Mouse (Mus musculus): Measurements from ENCODE around the gene Hcn3. TPM values are rescaled to one million over a fixed set of nuclear protein-coding genes. Genes with fewer than 3 reads are reported as not detected.

Gene Hcn3
- polyA plus RNA-seq (2012; rRNA removed), result 0.44 and 0.49 TPM in 2 replicates

DNA sequence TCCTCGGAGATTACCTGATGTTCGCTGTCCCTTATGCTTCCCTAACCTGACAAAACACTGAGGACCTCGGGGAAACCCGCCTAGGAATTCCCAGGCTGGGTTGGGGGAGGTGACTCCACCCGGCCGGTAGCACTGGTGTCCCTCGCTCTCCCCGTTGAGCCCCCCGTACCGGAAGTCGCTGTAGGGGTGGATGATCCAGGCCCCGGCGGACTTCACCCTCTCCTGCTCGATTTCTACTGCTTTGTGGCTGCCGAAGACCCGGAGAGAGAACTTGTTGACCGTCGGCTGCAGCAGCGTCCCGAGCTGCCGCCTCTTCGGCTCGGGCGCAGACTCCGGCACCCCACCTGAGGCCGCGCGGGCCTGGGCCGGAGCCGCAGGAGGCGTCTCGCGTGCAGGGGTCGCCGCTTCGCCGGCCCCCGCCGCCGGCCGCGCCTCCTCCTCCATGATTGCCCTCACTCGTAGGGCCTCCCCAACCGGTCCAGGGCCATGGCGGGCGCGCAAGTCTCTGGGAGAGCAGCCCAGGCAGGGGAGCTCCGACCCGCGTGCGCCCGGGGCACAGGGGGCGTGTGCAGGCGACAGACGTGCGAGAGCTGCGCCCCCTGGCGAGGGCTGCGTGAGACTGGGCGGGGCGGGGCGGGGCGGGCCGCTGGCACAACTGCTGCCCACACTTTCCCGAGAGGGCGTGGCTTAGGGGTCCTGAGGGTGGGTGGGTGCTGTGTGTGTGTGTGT lies at the start of gene Hcn3:
Gene Hcn3, minus strand, starts transcription at position 581 of the 729 bp plus-strand sequence.
- DNase-seq (ENCODE audit: low spot score), result no peak

DNA sequence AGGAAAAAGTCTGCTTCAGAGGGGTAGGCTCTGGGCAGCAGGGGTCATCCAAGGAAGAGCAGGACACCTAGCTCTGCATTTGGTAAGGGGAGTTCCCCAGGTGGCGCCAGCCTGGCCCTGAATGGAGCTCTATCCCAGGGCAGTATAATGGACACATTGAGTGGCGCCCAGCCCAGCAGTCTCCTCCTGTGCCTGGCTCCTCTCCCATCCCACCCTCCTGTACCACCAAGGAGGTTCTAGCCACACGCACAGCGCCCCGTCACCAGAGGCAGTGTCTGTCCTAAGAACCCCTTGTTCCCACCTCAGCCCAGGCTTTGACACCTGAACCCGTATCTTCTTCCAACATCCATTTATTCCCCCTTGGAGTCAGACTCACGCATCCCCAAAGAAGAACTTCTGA lies 49.7 kb upstream of the Hcn3 start:
- no peak for DNase-seq (ENCODE audit: low spot score)

DNA sequence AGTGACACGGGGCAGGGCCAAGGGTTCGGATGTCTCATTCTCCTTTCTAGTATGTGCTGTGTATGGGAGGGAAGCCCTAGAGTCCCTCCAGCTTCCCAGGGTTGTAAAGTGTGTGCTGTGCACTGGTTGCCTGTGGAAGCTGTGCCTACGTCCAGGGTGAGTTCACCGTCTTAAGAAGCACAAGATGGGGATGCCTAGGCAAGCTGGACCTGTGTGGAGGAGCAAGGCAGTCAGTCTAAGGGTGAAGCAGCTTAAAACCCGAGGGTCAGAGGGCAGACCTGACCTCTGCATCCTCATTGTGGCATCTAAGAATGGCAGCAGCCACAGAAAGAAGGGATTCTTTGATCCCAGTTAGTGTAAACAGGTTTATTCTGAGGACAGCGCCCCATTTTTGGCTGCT lies 48.7 kb upstream of the Hcn3 start:
- DNase-seq (ENCODE audit: low spot score), result no peak

DNA sequence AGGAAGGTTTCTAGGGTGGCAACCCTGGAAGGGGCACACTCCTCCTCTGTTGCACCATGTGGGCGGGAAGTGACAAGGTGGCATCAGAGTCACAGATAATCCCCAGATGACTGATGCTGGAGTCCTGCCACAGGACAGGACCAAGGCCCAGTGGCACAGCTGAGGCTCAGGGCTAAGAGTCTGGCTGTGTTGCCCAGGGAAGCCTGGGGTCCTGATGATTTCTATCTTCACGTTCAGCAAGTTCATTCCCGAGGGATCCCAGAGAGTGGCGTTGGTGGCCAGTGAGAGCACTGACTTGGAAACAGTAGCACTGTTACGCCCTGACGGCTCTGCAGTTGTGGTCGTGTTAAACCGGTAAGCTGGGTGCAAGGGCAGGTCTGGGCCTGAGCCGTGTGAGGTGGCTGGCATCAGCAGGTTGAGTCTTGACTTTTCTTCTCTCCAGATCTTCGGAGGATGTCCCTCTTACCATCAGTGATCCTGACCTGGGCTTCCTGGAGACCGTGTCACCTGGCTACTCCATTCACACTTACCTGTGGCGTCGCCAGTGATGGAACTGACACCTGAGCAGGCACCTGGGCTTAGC lies 48.2 kb upstream of the Hcn3 start:
- DNase-seq (ENCODE audit: low spot score), result no peak

DNA sequence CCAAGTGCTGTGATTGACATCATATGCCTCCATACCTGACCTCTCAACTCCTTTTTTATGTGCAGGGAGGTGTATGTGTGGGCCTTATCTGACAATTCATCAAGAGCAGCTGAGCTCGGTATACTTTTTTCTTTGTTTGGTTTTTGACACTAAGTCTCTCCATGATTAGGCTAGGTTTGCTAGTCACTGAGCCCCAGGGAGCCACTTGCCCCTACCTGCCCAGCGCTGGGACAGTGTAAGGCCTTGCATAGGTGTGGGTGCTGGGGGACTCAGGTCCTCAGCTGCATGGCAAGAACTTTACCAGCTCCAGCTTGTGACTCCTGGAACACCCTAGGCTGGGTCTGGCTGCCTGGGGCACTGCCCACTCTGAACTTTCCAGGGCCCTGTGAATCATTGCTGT lies 46.7 kb upstream of the Hcn3 start:
- no peak for DNase-seq (ENCODE audit: low spot score)

DNA sequence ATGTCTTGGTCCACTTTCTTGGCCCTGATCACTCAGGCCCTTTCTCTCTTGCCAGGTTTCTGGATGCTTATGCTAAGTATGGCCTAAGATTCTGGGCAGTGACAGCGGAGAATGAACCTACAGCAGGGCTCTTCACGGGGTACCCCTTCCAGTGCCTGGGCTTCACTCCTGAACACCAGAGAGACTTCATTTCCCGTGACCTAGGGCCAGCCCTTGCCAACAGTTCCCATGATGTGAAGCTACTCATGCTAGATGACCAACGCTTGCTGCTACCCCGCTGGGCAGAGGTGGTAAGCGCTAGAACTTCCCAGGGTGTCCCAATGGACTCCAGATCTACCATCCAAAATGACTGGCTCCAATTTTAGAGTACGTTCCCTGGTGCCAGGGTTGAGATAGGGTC lies 46.1 kb upstream of the Hcn3 start:
- DNase-seq (ENCODE audit: low spot score), result no peak

DNA sequence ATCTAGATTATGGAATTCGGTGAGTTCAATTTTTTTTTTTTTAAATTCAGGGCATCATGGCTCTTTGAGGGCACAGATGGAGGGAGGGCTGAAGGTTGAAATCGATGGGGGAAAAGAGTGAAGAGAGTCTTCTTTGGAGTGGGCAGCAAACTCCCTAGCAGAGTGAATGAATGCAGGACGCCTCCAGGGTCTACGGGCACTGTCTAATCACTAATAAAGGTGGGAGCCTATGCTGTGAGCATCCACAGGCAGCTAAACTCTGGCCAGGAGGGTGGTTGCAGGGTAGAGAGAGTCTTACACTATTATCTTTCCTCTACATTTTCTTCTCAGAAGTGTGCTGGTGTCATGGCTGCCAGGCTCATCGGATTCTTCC lies 43.1 kb upstream of the Hcn3 start:
- DNase-seq (ENCODE audit: low spot score), result no peak

DNA sequence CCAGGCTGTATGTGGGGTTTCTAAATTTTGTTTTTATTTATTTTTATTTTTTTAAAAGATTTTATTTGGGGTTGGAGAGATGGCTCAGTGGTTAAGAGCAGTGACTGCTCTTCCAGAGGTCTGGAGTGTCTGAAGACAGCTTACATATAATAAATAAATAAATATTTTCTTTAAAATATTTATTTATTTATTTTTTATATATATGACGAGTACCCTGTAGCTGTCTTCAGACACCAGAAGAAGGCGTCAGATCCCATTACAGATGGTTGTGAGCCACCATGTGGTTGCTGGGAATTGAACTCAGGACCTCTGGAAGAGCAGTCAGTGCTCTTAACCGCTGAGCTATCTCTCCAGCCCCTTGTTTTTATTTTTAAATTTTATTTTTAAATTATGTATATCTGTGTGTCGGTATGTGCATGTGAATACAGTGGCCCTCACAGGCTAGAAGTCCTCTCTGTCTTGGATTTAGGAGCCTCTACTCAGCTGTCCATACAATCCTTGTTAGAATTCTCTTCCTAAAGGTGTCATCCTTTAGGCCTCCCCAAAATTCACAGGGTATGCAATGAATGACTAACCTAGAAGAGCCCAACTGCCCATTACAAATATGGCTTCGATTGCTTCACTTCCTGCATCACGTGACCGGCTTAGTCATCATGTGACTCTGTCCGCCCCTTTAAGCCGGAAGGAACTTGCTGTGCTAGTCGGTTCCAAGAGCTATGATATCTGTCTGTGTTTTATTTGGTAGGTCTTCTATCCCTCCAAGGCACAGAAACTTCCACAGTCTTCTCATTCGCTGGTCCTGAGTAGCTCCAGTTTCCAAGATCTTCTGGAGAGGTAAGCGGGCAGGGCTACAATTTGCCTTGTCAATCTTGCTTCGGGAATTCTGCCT lies 42.5 kb upstream of the Hcn3 start, which contains the start of gene Gba:
Gene Gba, plus strand, starts transcription at position 676 of the 889 bp plus-strand sequence.
- no peak for DNase-seq (ENCODE audit: low spot score)

DNA sequence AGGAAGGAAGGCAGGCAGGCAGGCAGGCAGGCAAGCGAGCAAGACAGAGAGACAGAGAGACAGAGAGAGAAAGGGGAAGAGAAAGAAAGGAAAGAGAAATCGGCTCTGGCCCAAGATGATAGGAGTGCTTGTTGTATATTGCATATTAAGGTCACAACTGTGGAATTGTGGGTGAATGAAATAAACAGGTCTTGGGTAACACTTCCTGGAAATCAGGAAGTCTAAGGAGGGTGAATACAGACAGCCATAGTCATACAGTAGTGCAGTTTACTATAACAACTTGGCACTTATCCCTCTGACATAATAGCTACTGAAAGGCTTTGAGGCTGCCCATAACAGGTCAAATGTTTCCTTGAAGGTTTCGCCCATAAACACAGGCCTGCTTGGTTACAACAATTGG lies 39.8 kb upstream of the Hcn3 start:
- no peak for DNase-seq (ENCODE audit: low spot score)

DNA sequence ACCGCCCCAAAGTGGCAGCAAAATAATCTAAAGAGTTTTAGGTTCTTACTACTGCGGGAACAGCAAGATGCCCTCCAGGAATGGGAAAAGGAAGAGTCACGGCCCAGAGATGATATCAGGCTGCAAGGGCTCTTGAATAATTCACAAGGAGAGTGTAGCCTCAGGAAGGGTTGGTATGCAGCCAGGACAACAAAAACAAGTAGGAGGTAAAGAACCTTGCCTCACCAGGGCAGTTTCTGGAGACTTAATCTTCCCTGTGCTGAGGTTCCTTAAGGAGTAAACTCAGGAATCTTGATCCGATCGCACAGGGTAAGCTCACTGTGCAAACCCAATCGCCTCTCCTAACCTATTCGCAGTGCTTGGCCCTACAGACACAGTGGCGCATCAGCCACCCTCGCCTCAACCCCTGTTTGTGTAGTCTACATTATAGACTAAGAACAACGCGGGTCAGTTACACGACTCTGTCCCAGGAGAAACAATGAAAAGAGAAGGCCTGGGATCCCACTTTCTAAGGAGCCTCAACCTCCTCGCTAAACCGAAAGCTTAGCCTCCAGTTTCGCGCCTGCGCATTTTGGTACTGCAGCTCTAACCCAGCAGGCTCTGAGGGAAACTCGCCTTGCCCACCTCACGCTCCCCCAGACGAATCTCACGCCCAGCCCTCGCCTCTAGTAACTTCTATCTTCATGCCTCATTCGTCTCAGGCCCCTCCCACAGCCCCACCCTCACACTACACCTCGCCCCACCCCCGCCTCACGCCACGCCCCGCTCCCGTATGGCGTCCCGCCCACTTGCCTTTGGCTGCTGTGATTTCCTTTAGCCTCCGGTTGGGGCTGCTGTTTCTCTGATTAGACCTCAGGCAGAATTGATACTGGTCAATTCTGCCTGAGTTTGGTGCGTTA lies 36.2 kb upstream of the Hcn3 start:
- DNase-seq (ENCODE audit: low spot score), result peak; percentile 61

DNA sequence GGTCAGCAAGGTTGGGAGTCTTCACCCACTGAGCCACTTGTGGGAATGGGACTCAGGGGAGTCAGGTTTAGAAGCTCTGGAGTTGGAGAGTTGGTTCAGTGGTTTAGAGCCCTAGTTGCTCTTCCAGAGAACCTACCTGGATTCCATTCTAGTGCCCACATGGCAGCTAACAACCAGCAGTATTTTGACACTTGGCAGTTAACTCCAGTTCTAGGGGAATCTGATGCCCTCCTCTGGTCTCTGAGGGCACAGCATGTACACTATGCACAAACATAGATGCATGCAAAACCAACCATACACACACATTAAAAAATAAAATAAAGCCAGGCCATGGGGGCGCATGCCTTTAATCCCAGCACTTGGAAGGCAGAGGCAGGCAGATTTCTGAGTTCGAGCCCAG lies 33.9 kb upstream of the Hcn3 start:
- peak; percentile 13 for DNase-seq (ENCODE audit: low spot score)

DNA sequence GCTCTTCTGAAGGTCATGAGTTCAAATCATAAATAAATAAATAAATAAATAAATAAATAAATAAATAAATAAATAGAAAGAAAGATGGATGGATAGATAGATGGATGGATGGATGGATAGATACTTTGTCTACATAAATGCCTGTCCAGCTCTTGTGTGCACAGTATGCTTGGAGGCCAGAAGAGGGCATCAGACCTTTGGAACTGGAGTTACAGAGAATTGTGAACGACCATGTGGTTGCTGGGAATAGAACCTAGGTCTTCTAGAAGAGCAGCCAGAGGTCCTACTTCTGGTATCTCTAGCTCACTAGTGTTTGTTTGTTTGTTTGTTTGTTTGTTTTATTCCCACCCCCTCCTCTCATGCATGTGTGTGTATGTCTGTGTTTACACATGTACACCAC lies 33.4 kb upstream of the Hcn3 start:
- no peak for DNase-seq (ENCODE audit: low spot score)

DNA sequence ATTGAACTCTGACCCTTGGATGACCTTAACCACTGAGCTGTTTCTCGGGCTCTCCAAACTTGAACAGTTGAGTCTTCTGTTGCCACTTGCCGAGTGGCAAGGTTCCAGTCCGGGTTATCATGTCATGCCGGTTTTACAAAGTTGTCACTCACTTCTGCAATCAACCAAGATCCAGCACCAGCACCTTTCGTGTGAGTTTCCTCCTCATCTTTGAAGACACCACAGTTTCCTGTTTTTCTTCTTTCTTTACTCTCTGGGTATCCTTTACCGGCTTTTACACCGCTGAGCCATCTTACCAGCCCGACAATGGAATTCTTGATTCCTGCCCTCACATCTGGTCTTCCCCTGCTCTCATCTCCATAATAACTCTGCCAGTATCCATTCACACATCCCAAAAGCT lies 30.4 kb upstream of the Hcn3 start:
- peak; percentile 10 for DNase-seq (ENCODE audit: low spot score)

DNA sequence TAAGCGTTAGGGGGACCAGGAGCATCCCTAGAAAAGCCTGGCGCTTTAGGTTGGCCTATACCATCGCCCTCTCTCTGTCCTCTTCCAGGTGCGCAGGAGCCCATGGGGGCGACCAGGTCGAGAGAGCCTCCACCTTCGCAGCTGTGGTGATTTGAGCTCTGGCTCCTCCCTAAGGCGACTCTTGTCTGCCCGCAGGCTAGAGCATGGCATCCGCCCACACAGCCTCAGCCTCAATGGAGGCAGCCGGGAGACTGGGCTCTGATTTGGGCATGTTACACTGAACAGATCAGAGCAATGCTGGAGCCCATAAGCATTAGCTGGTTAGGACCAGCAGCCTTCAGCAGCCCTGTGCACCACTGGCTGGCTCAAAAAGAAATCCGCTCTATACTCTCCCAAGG lies 28.5 kb upstream of the Hcn3 start:
- DNase-seq (ENCODE audit: low spot score), result peak; percentile 19

DNA sequence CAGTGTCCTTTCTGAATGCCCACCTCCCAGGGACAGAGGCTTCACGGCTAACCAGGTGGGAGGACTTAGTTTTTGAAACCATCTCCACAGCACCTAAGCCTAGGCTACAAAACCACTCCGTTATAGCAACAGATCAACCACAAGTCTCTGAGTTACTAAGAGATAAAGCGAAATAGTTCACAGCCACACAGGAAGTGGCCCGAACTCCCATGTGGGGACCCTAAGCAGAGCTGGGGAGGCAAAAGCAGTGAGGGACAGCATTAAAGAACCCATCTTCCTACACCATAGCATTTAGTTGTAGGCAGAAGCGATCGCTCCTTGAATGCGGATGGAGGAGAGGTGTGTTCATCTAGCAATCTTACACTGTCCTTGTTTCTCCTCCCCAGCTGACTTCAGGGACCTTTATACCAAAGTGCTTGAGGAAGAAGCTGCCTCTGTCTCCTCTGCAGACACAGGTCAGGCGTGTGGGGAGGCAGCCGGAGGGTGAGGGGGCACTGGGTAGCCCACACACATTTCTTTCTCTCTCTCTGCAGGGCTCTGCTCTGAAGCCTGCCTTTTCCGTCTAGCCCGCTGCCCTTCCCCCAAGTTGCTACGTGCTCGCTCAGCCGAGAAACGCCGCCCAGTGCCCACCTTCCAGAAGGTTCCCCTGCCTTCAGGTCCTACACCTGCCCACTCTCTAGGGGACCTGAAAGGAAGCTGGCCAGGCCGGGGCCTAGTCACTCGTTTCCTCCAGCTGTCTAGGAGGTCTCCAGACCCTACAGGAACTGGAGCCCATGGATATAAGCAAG lies 27.9 kb upstream of the Hcn3 start:
- no peak for DNase-seq (ENCODE audit: low spot score)

DNA sequence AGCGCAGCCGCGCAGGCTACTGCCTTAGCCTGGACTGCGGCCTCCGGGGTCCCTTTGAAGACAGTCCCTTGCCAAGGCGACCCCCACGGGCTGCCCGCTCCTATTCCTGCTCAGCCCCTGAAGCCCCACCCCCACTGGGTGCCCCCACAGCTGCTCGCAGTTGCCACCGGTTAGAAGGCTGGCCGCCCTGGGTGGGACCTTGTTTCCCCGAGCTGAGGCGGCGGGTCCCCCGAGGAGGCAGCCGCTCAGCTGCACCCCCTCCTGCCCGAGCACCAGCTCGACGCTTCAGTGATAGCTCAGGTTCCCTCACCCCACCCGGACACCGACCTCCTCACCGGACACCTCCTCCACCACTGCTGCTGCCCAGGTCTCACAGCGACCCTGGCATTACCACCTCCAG lies 27.2 kb upstream of the Hcn3 start:
- DNase-seq (ENCODE audit: low spot score), result peak; percentile 20

DNA sequence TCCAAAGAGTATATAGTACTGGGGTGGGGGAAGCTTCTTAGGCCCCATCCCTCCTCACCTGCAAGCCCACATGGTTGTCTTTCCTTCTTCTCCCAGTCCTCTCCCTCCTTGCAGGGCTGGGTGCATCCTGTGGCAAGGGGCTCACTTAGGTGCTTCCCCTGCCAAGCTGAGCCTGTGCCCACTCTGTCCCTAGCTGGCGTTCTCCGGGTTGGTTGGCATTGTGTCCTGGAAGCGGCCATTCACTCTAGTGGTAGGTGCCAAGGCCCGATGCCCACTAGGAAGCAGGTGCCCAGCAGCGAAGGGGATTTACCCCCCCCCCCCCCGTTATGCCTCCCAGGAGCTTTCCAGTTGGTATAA lies 23.9 kb upstream of the Hcn3 start:
- DNase-seq (ENCODE audit: low spot score), result peak; percentile 19

DNA sequence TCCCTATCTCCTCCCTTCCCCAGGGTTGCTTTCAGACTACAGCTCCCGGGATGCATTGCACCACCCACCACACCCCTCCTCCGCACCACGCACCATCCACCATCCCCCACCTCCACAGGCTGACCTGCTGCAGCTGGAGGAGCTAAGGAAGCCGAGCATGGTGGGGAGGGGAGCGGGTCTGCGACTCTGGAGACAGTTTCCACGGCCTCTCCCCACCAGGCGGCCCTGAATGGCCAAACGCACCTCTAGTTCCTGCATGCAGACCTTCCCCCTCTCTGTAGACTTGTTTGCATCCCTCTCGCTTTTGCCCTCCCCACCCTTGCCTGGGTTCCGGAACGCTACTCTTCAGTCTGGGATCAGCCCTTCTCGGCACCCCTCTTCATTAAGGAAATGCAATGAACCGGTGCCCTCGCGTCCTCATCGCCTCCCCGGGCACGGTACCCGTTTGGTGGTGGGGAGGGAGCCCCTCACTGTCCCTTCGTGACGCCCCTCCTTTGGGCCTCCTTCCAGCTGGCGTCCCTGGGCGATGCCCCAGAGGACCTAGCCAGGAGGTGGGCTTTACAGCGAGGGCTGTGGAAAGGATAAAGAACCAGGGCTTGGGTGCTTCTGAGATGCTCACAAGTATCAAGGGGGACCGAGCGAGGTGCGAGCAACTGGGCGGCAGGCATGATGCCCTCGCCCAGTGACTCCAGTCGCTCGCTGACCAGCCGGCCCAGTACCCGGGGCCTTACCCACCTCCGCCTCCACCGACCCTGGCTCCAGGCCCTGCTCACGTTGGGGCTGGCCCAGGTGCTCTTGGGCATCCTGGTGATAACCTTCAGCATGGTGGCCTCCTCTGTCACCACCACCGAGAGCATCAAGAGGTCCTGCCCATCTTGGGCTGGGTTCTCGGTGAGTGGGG lies 23.3 kb upstream of the Hcn3 start, which contains the start of gene Fam189b:
Gene Fam189b, plus strand, starts transcription at position 86 of the 901 bp plus-strand sequence.
- DNase-seq (ENCODE audit: low spot score), result peak; percentile 56

DNA sequence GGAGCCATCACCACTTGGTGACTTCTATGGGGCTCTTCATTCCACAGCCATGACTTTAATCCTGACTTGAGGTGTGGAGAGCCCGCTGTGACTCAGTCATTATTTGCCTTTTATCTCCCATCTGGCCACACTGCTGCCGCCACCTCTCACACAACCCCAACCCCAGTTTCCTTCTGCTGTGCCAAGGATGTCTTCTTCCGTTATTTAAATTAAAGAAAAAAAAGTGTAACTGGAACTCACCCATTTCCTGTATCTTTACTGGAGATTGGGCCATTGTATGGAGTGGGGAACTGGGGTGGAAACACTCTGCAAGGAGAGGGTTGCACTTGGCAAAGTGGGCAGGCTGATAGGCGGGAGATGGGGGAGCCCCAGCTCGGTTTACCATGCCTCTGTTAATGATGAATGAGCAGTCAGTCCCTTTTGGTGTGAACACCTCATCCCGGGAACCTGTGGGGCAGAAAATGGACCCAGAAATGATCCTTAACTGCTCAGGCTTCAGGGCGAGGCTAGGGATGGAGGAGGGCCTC lies 22.6 kb upstream of the Hcn3 start:
- no peak for DNase-seq (ENCODE audit: low spot score)

Measured in urinary bladder, adult 2 months (tissue).